Mouse (Mus musculus) heart, postnatal 0 days (tissue): ENCODE data around the gene Klhl42. TPM values are rescaled to one million over a fixed set of nuclear protein-coding genes. Genes with fewer than 3 reads are reported as not detected.

Source experiments
- ATAC-seq: fragments of 200-750 bp; cut with Nextera tagmentation; 2 replicates; pipeline ENCODE4 v1.8.0; 2017; ENCODE audit warnings: low read depth, moderate number of reproducible peaks, moderate library complexity; ENCODE audit not compliant: insufficient read depth
- DNase-seq: peaks from one replicate; pipeline ENCODE4 v3.0.0-alpha.2; 2016; ENCODE audit warnings: low spot score
- H3K27ac ChIP-seq: fragments of 300-500 bp; sonication (generic); 2 replicates; pipeline ENCODE4 v1.5.1; 2014; ENCODE audit warnings: low read depth, mild to moderate bottlenecking
- H3K27me3 ChIP-seq: fragments of 300-500 bp; sonication (generic); 2 replicates; pipeline ENCODE4 v1.6.1; 2014; ENCODE audit warnings: low read length, mixed read lengths; ENCODE audit not compliant: control insufficient read depth, insufficient read depth
- H3K36me3 ChIP-seq: fragments of 300-500 bp; sonication (generic); replicated peaks from 2 replicates; pipeline ENCODE4 v1.6.1; 2014; ENCODE audit warnings: low read length, mixed read lengths; ENCODE audit not compliant: control insufficient read depth, insufficient read depth
- H3K4me1 ChIP-seq: fragments of 300-500 bp; sonication (generic); 2 replicates; pipeline ENCODE4 v1.6.1; 2014; ENCODE audit warnings: antibody characterized with exemption; ENCODE audit not compliant: control insufficient read depth, insufficient read depth
- H3K4me2 ChIP-seq: fragments of 300-500 bp; sonication (generic); 2 replicates; pipeline ENCODE4 v1.6.1; 2014; ENCODE audit warnings: low read depth, mild to moderate bottlenecking, low read length, moderate library complexity
- H3K4me3 ChIP-seq: fragments of 300-500 bp; sonication (generic); 2 replicates; pipeline ENCODE4 v1.5.1; 2014; ENCODE audit warnings: low read depth, low read length
- H3K9ac ChIP-seq: fragments of 300-500 bp; sonication (generic); replicated peaks from 2 replicates; pipeline ENCODE4 v1.6.1; 2014; ENCODE audit warnings: low read depth, low read length, mixed read lengths
- H3K9me3 ChIP-seq: fragments of 300-500 bp; sonication (generic); replicated peaks from 2 replicates; pipeline ENCODE4 v1.6.1; 2016; ENCODE audit warnings: low read length; ENCODE audit not compliant: control insufficient read depth
- CTCF ChIP-seq: IDR thresholded peaks from 2 replicates; pipeline ENCODE4 v1.5.1; 2016; ENCODE audit warnings: antibody characterized with exemption, control low read depth, low read depth
- EP300 ChIP-seq: IDR thresholded peaks from 2 replicates; pipeline ENCODE4 v1.6.1; 2016; ENCODE audit warnings: antibody characterized with exemption, low read depth
- WGBS: fragments of 180-500 bp; shearing (Covaris S2); extraction: QIAGEN DNeasy Blood & Tissue Kit; methylation state at CpG from one replicate; pipeline ENCODE4 v1.1.7; 2014; 5-methylcytosine and 5-hydroxymethylcytosine counted together
- polyA plus RNA-seq: library from polyadenylated mRNA; unstranded; fragments of >200 nt; fragmentation: Nextera tagmentation; extraction: Ambion mirVana; gene quantifications from 2 replicates; pipeline ENCODE4 v1.2.1, GENCODE M21; 2015
- total RNA-seq: library from RNA; depleted of rRNA; stranded (reverse); fragments of >200 nt; gene quantifications from 2 replicates; pipeline ENCODE4 v1.2.3, GENCODE M21; 2014; ENCODE audit warnings: low replicate concordance

Gene Klhl42
- total and polyA plus RNA-seq, 2 experiments from 2014 or later, result 2.2 to 56.8 TPM

DNA sequence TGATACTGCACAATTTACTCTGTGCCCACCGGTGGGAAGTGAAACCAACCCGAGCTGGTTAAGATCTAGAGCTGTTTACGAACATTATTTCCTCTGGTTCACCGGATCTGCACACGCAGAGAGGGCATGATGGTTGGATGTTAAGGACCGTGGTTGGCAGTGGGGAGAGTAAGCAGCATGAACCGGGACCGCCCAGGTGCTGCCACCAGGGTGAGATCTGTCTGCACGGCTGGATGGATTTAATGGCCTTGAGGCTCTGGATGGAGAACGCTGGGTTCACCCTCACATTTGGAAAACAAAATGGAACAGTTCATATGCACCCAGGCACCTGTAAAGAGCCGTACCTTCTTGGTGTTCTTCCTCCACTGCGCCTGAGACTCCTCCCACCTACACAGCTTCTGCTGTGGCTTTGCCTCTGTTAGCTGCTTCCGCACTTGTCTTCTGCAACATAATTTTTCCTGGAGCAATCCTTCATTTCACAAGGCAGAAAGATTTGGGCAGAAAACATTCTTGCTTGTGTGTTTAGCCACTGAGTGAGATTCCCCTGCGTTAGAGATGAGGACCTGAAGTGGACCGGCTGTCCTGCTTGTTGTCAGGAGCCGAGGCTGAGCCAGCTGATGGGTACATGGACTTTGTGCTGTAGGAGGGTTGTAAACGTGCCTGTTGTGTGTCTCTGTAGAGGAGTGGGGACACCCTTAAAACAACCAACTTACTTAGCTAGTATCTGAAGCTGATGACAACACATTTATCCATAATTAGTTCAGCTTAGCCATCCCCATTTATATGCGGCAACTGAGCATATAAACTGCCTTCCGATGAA, 8.5 kb downstream of the Klhl42 start:
- no peak overlapping the region; the same call in 1 of the 2 replicates for H3K27ac ChIP-seq
- no peak overlapping the region for H3K4me3 ChIP-seq
- H3K9me3 ChIP-seq, result no peaks in the 10 kb centered on the region
- no peaks in the 10 kb centered on the region; the same call in 1 of the 2 replicates for H3K4me1 ChIP-seq
- H3K4me2 ChIP-seq, result no peak overlapping the region; the same call in 1 of the 2 replicates
- no peak overlapping the region for H3K9ac ChIP-seq
- H3K36me3 ChIP-seq, result peaks cover 37% of the 10 kb centered on the region; the same call in 1 of the 2 replicates
- ATAC-seq (no peak), DNase-seq (no peak)
- WGBS, result 85% methylated on average over 19 of the region's 19 CpGs
- TF ChIP-seq EP300, result no peak
- no peak for TF ChIP-seq CTCF
- H3K27me3 ChIP-seq, result no peaks in the 10 kb centered on the region

DNA sequence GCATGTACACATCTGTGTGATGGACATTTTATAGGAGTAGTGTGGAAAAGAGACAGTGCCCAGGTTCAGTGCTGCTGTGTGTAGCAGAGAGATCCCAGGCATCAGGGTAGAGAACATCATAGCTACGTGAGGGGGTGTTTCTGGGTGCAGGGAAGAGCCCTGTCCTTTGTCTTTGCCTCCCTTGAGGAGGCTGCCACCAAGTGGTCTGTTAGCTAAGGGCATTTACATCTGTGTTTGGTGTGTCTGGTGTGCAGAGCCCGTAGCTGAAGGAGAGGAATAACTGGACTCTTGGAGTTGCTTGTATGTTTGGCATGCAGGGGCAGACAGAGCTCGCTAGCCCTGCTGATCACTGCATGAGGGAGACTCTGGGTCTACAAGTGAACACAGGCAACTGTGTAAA, 11.1 kb downstream of the Klhl42 start:
- WGBS, result 83% methylated on average over 3 of the region's 3 CpGs
- Histone ChIP-seq H3K4me2 (no peak overlapping the region), H3K27me3 (no peaks in the 10 kb centered on the region), H3K27ac (no peak overlapping the region), H3K4me3 (no peak overlapping the region), H3K9me3 (no peaks in the 10 kb centered on the region), H3K4me1 (no peaks in the 10 kb centered on the region; the same call in 1 of the 2 replicates), H3K9ac (no peak overlapping the region), H3K36me3 (peaks cover 28% of the 10 kb centered on the region; the same call in 1 of the 2 replicates)
- TF ChIP-seq EP300 (no peak), CTCF (peak; percentile 8; the same call in 1 of the 2 replicates)
- ATAC-seq, result no peak
- no peak for DNase-seq

DNA sequence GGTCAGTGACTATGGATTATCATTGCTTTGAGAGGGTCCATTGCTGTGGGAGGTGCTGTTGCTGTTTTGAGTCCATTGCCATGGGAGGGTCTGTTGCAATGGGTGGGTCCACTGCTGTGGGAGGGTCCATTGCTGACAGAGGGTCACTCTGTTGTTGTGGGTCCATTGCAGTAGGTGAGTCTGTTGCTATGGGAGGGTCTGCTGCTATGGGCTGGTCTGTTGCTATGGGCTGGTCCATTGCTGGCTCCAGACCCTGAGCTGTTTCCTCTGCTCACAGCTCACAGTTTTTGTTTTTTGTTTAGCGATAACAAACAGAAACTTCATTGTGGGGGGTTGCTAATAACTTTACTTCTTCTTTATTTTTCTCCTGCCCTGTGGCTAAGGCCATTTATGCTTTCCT, 14.3 kb downstream of the Klhl42 start:
- no peak for DNase-seq
- no peaks in the 10 kb centered on the region for H3K27me3 ChIP-seq
- H3K9ac ChIP-seq, result no peak overlapping the region
- no peak for ATAC-seq
- H3K36me3 ChIP-seq, result peaks cover 49% of the 10 kb centered on the region
- H3K9me3 ChIP-seq, result no peaks in the 10 kb centered on the region
- no peaks in the 10 kb centered on the region; the same call in 1 of the 2 replicates for H3K4me1 ChIP-seq
- no peak for TF ChIP-seq CTCF
- TF ChIP-seq EP300, result no peak
- no peak overlapping the region for H3K4me3 ChIP-seq
- WGBS, result 95% methylated on average over 1 of the region's 1 CpGs
- H3K27ac ChIP-seq, result no peak overlapping the region
- no peak overlapping the region for H3K4me2 ChIP-seq

DNA sequence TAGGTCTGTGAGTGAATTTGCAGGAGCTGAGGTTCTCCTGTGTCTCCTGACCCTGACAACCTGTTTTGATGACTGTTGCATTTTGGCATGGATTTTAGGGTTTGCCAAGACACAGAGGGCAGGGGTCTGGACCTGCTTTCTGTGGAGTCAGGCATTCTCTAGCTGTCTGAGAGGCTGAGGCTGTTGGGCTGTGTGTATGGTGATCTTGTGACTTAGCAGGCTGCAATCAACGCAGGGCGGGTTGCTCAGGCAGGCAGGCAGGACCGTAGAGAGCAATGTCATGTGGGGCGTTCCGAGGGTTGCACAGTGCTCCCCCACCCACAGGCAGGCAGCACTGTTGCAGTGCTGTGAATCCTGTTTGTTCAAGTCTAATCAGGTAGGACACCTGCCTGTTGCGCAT, 15.5 kb downstream of the Klhl42 start:
- Histone ChIP-seq H3K9ac (no peak overlapping the region), H3K27me3 (no peaks in the 10 kb centered on the region), H3K36me3 (peaks cover 52% of the 10 kb centered on the region), H3K9me3 (no peaks in the 10 kb centered on the region), H3K4me3 (no peak overlapping the region), H3K4me2 (no peak overlapping the region), H3K27ac (no peak overlapping the region), H3K4me1 (no peaks in the 10 kb centered on the region)
- DNase-seq, result no peak
- no peak for ATAC-seq
- TF ChIP-seq CTCF, result no peak
- WGBS, result 84% methylated on average over 6 of the region's 6 CpGs

DNA sequence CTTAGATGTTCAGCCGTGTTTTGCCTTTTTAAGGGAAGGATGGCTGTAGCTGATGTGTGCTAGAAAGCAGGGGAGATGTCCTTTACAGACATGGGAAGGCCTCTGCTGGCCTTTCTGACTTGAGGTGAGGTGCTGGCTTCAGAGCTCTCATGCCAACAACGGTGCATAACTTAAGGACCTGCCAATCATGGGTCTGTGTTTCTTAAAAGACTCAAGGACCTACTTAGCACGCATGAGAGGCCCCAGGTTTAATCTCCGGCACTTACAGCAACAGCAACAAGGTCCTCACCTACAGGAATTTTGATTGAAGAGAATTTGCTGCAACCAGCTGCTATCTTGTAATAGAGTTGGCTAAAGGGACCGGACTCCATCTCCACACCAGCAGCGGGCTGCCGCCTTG, 18.1 kb downstream of the Klhl42 start:
- TF ChIP-seq CTCF (no peak), EP300 (no peak)
- WGBS, result 45% methylated on average over 7 of the region's 7 CpGs
- no peak overlapping the region for H3K9ac ChIP-seq
- no peaks in the 10 kb centered on the region for H3K9me3 ChIP-seq
- H3K4me1 ChIP-seq, result no peaks in the 10 kb centered on the region
- no peak overlapping the region for H3K4me3 ChIP-seq
- DNase-seq, result no peak
- peaks cover 40% of the 10 kb centered on the region for H3K36me3 ChIP-seq
- H3K4me2 ChIP-seq, result no peak overlapping the region
- H3K27ac ChIP-seq, result no peak overlapping the region
- no peaks in the 10 kb centered on the region for H3K27me3 ChIP-seq
- no peak for ATAC-seq
